Mouse (Mus musculus) hindbrain, embryonic 10.5 days (tissue): ENCODE measurements at regions not wholly inside any gene's neighbourhood (a gene's known extent, or its start where the extent isn't known, plus 50 kb on each side); places are given as distances from the start of the nearest gene placed in this dataset.

ENCODE experiments used
- DNase-seq: peaks from one replicate; pipeline ENCODE4 v3.0.0-alpha.2; 2017; ENCODE audit warnings: low spot score
- H3K27ac ChIP-seq: fragments of 300-500 bp; sonication (generic); 2 replicates; pipeline ENCODE4 v1.5.1; 2016; ENCODE audit warnings: mild to moderate bottlenecking, moderate library complexity
- H3K27me3 ChIP-seq: fragments of 300-500 bp; sonication (generic); 2 replicates; pipeline ENCODE4 v1.6.1; 2016; ENCODE audit warnings: mild to moderate bottlenecking; ENCODE audit not compliant: poor library complexity, insufficient read depth, severe bottlenecking
- H3K36me3 ChIP-seq: fragments of 300-500 bp; sonication (generic); 2 replicates; pipeline ENCODE4 v1.6.1; 2016; ENCODE audit warnings: mild to moderate bottlenecking, moderate library complexity
- H3K4me1 ChIP-seq: fragments of 300-500 bp; sonication (generic); replicated peaks from 2 replicates; pipeline ENCODE4 v1.6.1; 2016; ENCODE audit warnings: mild to moderate bottlenecking
- H3K4me3 ChIP-seq: fragments of 300-500 bp; sonication (generic); 2 replicates; pipeline ENCODE4 v1.5.1; 2016; ENCODE audit warnings: mild to moderate bottlenecking, moderate library complexity
- H3K9me3 ChIP-seq: fragments of 300-500 bp; sonication (generic); 2 replicates; pipeline ENCODE4 v1.6.1; 2016; ENCODE audit warnings: mild to moderate bottlenecking, moderate library complexity
- WGBS: fragments of 180-500 bp; shearing (Covaris S2); methylation state at CpG from one replicate; pipeline ENCODE4 v1.1.7; 2016; 5-methylcytosine and 5-hydroxymethylcytosine counted together

DNA sequence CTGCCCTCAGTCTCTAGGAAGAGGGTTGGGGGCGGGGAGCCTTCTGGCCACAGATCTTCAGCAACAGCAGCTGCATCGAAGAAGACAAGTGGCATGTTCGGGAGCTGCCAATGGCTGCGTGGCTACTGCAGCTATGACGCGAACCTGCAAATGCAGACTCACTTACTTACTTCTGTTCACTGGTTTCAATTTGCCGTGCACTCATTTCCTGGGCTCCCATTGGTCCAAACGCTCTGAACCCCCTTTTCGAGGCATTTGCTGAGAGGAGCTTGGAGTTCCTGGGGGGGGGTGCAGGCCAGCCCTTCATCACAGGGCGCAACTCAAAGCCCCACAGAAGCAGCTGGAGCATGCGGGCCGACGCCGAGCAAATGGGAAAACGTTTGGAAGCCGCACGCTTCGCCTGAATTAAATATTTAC, 362.4 kb downstream of the H2al1j start:
- WGBS: 65% methylated on average over 18 of the region's 18 CpGs
- Histone ChIP-seq H3K36me3 (no peaks in the 10 kb centered on the region), H3K9me3 (no peaks in the 10 kb centered on the region), H3K4me1 (no peaks in the 10 kb centered on the region), H3K4me3 (no peak overlapping the region), H3K27me3 (peaks cover 64% of the 10 kb centered on the region), H3K27ac (no peak overlapping the region)
- no peak for DNase-seq

DNA sequence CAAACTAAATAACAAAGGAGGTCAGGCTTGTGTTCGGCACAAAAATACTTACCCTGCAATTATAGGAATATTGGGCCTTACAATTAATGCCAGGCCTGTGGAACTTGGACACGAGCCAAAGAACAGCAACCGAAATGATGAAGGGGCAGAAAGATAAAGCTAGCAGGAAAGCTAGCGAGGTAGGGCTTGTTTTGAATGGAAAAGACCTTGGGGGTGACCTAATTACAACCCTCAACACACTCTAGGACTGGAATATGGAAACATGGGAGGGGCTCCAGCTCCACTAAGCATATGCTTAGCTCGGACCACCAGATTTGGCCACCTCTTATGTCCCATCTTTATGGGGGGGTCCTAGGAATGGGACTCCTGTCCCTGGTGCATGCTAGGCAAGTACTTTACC, 362.8 kb downstream of the H2al1j start:
- Histone ChIP-seq H3K9me3 (no peaks in the 10 kb centered on the region), H3K4me3 (no peak overlapping the region), H3K27ac (no peak overlapping the region), H3K36me3 (no peaks in the 10 kb centered on the region), H3K4me1 (no peaks in the 10 kb centered on the region), H3K27me3 (peaks cover 65% of the 10 kb centered on the region)
- 75% methylated on average over 5 of the region's 5 CpGs for WGBS
- no peak for DNase-seq

- DNase-seq: no peak
- Histone ChIP-seq H3K27me3 (peaks cover 69% of the 10 kb centered on the region), H3K27ac (no peak overlapping the region), H3K36me3 (no peaks in the 10 kb centered on the region), H3K4me3 (no peak overlapping the region), H3K9me3 (no peaks in the 10 kb centered on the region), H3K4me1 (no peaks in the 10 kb centered on the region)
- WGBS: 72% methylated on average over 4 of the region's 4 CpGs
These were observed 363.4 kb downstream of the H2al1j start for GRCm38 (mm10) chrX:11691019-11691418.

GRCm38 (mm10) chrX:11696565-11696964, 368.9 kb downstream of the H2al1j start:
- peaks cover 48% of the 10 kb centered on the region for H3K27me3 ChIP-seq
- H3K36me3 ChIP-seq: no peaks in the 10 kb centered on the region
- H3K9me3 ChIP-seq: no peaks in the 10 kb centered on the region
- H3K27ac ChIP-seq: no peak overlapping the region
- H3K4me3 ChIP-seq: no peak overlapping the region
- WGBS: 86% methylated on average over 4 of the region's 4 CpGs
- H3K4me1 ChIP-seq: no peaks in the 10 kb centered on the region
- DNase-seq: no peak

- no peak overlapping the region for H3K4me3 ChIP-seq
- no peaks in the 10 kb centered on the region for H3K36me3 ChIP-seq
- H3K4me1 ChIP-seq: no peaks in the 10 kb centered on the region
- peaks cover 44% of the 10 kb centered on the region for H3K27me3 ChIP-seq
- no peaks in the 10 kb centered on the region for H3K9me3 ChIP-seq
- no peak overlapping the region for H3K27ac ChIP-seq
- DNase-seq: no peak
- 82% methylated on average over 2 of the region's 2 CpGs for WGBS
These were observed 373.5 kb downstream of the H2al1j start for GRCm38 (mm10) chrX:11701095-11701494.

GRCm38 (mm10) chrX:11705851-11706557, 378.4 kb downstream of the H2al1j start:
- no peak for DNase-seq
- Histone ChIP-seq H3K4me3 (no peak overlapping the region), H3K27me3 (peaks cover 77% of the 10 kb centered on the region), H3K27ac (no peak overlapping the region), H3K4me1 (peaks cover 5% of the 10 kb centered on the region; the same call in 1 of the 2 replicates), H3K9me3 (no peaks in the 10 kb centered on the region), H3K36me3 (no peaks in the 10 kb centered on the region)
- WGBS: 88% methylated on average over 6 of the region's 6 CpGs

DNA sequence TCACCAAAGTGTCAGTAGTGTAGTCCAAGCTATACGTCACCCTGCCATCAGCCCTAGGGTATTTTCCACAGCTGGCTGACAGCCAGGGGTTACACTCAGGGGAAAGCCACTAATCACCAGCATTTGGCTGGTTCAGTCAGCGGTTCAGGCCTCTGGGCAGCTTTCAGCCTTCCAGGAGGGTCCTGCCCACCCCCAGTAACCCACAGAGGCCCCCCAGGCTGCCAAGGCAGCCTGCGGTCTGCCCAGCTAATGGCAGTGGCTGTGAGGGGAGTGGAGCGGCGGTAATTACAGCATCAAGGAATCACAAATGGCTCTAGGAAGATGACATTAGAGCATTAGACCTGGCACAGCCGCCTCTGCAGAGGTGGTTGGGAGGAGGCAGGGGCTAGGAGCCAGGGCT, 379.7 kb downstream of the H2al1j start:
- no peaks in the 10 kb centered on the region for H3K9me3 ChIP-seq
- no peaks in the 10 kb centered on the region for H3K36me3 ChIP-seq
- peaks cover 78% of the 10 kb centered on the region for H3K27me3 ChIP-seq
- H3K4me3 ChIP-seq: no peak overlapping the region
- peaks cover 5% of the 10 kb centered on the region; the same call in 1 of the 2 replicates for H3K4me1 ChIP-seq
- H3K27ac ChIP-seq: no peak overlapping the region
- 65% methylated on average over 6 of the region's 6 CpGs for WGBS
- DNase-seq: no peak

DNA sequence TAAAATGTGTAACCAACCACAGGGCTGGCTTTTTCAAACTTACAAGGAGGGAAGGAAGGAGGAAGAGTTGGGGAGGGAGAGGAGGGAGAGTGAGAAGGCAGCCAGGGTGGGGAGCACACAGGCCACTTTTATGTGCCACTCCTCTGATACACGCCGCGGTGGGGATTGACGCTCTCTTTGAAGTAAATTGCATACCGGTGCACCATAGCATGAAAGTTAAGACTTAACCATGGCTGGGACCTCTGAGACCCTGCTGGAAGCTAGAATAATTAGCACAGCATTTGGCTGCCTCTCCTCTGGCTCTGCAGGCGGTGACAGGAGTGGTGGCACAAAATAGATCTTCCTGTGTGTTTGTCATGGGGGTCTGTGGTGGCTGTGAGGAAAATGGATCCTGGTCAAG, 380.7 kb downstream of the H2al1j start:
- no peaks in the 10 kb centered on the region for H3K9me3 ChIP-seq
- H3K4me3 ChIP-seq: no peak overlapping the region
- no peak overlapping the region for H3K27ac ChIP-seq
- H3K36me3 ChIP-seq: no peaks in the 10 kb centered on the region
- peaks cover 79% of the 10 kb centered on the region for H3K27me3 ChIP-seq
- peaks cover 5% of the 10 kb centered on the region; the same call in 1 of the 2 replicates for H3K4me1 ChIP-seq
- WGBS: 39% methylated on average over 6 of the region's 6 CpGs
- DNase-seq: no peak

- 90% methylated on average over 4 of the region's 4 CpGs for WGBS
- H3K27me3 ChIP-seq: peaks cover 81% of the 10 kb centered on the region
- DNase-seq: no peak
These were observed 381.7 kb downstream of the H2al1j start for GRCm38 (mm10) chrX:11709326-11709725.

GRCm38 (mm10) chrX:11713423-11713822, 385.8 kb downstream of the H2al1j start:
- Histone ChIP-seq H3K27me3 (peaks cover 72% of the 10 kb centered on the region), H3K36me3 (no peaks in the 10 kb centered on the region), H3K9me3 (no peaks in the 10 kb centered on the region), H3K27ac (no peak overlapping the region), H3K4me1 (no peaks in the 10 kb centered on the region), H3K4me3 (no peak overlapping the region)
- WGBS: 85% methylated on average over 3 of the region's 3 CpGs
- no peak for DNase-seq

More at GRCm38 (mm10) chrX:11709326-11709725, 381.7 kb downstream of the H2al1j start:
- H3K27ac ChIP-seq: no peak overlapping the region
- no peak overlapping the region for H3K4me3 ChIP-seq
- H3K9me3 ChIP-seq: no peaks in the 10 kb centered on the region
- no peaks in the 10 kb centered on the region for H3K36me3 ChIP-seq
- H3K4me1 ChIP-seq: peaks cover 5% of the 10 kb centered on the region; the same call in 1 of the 2 replicates

DNA sequence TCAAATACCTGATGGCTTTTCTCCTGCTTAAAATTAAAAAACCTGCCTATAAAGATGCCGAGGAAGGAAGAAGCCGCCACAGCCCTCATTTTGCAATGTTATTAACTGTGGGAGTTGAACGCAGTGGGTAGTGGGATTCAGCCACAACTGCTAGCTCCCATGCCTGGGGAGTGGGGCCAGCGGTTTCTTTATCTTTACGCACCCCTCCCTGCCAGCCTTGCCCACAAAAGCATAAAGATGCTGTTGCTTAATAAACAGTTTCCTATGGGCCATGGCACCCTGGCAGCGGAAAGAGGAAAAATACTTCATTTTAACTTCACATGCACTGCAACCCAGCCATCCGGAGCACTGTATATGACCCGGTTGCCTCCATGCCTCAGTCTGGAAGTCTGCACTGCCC, 389.2 kb downstream of the H2al1j start:
- no peak for DNase-seq
- Histone ChIP-seq H3K27me3 (peaks cover 65% of the 10 kb centered on the region), H3K4me1 (no peaks in the 10 kb centered on the region), H3K36me3 (no peaks in the 10 kb centered on the region), H3K27ac (no peak overlapping the region), H3K4me3 (no peak overlapping the region), H3K9me3 (no peaks in the 10 kb centered on the region)
- WGBS: 75% methylated on average over 8 of the region's 8 CpGs

GRCm38 (mm10) chrX:11718778-11719177, 391.2 kb downstream of the H2al1j start:
- H3K27me3 ChIP-seq: peaks cover 67% of the 10 kb centered on the region

DNA sequence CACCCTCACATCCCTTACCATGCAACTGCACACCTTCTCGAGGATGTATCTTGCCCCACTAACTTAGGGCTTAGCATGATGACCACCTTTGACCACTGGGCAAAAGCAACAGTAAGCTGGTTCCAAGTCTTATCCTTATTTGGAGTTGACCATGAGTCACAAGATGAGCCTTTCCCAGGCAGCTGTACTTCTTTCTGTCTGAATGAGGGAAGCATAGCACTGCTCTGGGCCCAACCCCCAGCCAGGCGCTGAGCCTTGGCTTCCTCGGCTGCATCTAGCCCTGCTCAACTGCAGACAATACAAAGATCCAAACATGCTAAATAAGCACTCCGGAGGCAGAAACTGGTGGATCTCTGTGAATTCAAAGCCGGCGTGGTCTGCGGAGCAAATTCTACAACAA, 392.9 kb downstream of the H2al1j start:
- Histone ChIP-seq H3K4me1 (0 out of 2 replicates have a peak, but pooled peaks cover 4% of the 10 kb centered on the region), H3K4me3 (no peak overlapping the region), H3K27me3 (peaks cover 64% of the 10 kb centered on the region), H3K36me3 (no peaks in the 10 kb centered on the region), H3K27ac (no peak overlapping the region), H3K9me3 (no peaks in the 10 kb centered on the region)
- 80% methylated on average over 7 of the region's 7 CpGs for WGBS
- DNase-seq: no peak

More at GRCm38 (mm10) chrX:11718778-11719177, 391.2 kb downstream of the H2al1j start:
- 0 out of 2 replicates have a peak, but pooled peaks cover 4% of the 10 kb centered on the region for H3K4me1 ChIP-seq
- H3K27ac ChIP-seq: no peak overlapping the region
- no peak overlapping the region for H3K4me3 ChIP-seq
- DNase-seq: no peak
- no peaks in the 10 kb centered on the region for H3K36me3 ChIP-seq
- no peaks in the 10 kb centered on the region for H3K9me3 ChIP-seq
- 87% methylated on average over 2 of the region's 2 CpGs for WGBS
